Mouse (Mus musculus) mouse embryonic stem cell (cell line): ENCODE measurements around the gene Hsd17b1.

Experiments used
- in situ Hi-C, 2 experiments: fragments of 300-500 bp; cut with MboI; formaldehyde crosslinking; loops; 1 replicate in 1 of 2; 3 replicates in 1 of 2; pipeline ENCODE4 v1.14.3; 2019 to 2020; ENCODE audit warnings: low sequenced_read_pairs in 2 of 2, low pct_unique_long_range_greater_than_20kb in 1 of 2, mixed read lengths in 1 of 2; ENCODE audit not compliant: unreplicated experiment in 1 of 2

Gene Hsd17b1

DNA sequence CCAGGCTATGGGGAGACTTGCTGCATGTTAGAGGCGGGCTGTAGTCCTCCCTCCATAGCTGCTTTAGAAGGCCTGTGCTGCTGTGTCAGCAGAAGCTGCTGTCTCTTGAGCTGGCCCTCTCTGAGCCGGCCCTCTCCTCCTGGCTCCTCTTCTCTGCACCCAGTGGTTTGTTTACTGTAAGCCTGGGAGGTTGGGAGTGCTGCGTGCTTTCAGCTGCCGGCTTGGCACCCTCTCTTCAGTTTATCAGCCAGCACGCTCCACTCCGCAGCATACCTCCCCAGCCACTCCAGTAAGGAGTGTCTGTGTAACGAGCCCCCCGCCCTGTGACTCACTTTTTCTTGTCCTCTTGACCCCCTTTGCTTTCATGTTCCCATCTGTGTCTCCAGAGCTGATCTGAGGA, 21.3 kb upstream of the Hsd17b1 start:
- in situ Hi-C loops = loop anchor here (5.0 to 25.0 kb wide), 2 partner anchors 75 to 195 kb away; partner anchors contain the start of genes Stat5a (in 2 of the 2) and Stat5b (in 2 of the 2)

DNA sequence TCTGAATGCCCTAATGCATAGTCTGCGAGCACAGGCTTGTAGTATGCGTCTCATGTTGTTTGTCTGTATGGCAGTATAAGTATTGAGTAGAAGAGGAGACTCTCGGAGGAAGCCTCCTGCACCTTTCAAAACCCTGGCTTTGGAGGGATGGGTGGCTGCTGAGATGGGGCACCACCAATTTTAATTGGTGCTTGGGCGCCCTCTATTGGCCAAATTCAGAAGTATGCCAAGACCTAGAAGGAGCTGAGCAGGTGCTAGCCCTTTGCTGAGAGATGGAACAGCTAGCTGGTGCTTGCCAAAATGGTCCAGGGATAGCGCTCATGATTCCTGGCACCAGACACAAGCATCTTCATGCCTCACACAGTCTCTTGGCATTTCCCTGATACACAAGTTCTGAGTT, 20.4 kb upstream of the Hsd17b1 start:
- in situ Hi-C loops = loop anchor here (5.0 to 25.0 kb wide), 2 partner anchors 76 to 196 kb away; partner anchors contain the start of genes Stat5a (in 2 of the 2) and Stat5b (in 2 of the 2)

DNA sequence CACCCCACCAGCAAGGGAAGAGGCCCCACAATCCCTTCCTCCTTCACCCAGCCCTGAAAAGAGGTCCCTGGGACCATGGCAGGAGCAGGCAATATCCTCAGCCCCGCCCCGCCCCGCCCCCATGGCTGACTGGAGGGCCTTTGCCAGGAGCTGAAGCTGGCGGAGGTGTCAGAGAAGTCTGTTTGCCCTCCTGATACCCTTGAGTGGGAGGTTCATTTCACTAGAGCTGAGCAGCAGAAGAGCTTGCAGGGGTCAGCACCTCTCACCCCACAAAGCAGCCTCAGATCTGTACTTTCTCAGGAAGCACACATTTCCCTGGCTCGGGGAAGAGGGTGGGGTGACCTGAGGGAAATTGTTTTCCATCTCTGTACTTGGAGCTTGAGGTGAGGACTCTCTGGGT, 19.5 kb upstream of the Hsd17b1 start:
- in situ Hi-C loops = loop anchor here (5.0 to 25.0 kb wide), 2 partner anchors 76 to 196 kb away; partner anchors contain the start of genes Stat5a (in 2 of the 2) and Stat5b (in 2 of the 2)

DNA sequence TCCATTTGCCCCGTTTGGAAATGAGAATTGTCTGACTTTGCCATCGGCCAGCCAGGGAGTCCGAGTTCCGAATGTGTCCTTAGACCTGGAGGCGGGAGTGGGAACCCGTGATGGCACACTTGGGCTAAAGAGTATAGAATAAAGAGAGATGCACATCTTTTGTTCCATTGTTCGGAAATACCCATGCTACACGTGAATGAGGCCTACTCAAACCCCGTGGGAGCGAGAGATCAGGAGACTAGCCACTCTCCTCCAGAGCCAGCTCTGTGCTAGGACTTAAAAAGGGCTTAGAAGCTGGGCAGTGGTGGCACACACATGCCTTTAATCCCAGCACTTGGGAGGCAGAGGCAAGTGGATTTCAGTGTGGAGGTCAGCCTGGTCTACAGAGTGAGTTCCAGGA, 18.7 kb upstream of the Hsd17b1 start:
- in situ Hi-C loops = loop anchor here (5.0 to 25.0 kb wide), 2 partner anchors 77 to 197 kb away; partner anchors contain the start of genes Stat5a (in 2 of the 2) and Stat5b (in 2 of the 2)

DNA sequence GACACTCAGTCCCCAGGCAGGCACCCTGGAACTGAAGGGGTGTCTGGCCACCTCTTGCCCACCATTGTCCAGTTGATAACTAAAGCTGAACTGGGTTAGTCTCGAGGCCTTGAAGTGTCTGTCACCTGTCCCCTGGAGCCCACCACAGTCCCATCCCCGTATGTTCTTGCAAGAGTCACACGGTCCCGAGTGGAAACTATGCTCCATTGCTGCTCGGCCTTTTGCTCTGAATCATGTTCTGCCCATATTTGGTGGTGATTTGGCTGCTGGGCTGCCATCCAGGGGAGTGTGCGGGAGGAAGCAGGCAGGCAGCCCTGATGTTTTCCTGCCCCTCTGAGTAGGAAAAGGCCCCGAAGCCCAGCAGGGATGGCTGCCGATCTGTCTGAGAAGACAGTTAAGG, 18.1 kb upstream of the Hsd17b1 start:
- in situ Hi-C loops = loop anchor here (25.0 kb wide), 1 partner anchor 198 kb away; the partner anchor contains the start of genes Stat5a (in 2 of the 2) and Stat5b (in 2 of the 2)

DNA sequence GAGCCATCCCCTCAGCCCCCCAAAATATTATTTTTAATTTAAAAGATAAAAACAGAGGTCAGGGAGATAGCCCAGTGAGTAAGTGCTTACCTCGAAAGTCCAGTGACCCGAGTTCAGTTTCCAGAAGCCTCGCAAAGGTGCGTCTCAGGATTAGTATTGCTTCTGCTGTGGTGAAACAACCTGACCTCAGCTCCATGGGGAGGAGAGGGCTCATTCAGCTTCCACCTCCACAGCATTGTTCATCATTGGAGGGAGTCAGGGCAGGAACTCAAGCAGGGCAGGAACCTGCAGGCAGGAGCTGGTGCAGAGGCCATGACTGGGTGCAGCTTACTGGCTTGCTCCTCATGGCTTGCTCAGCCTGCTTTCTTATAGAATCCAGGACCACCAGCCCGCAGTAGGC, 17.2 kb upstream of the Hsd17b1 start:
- in situ Hi-C loops = loop anchor here (25.0 kb wide), 1 partner anchor 199 kb away; the partner anchor contains the start of genes Stat5a (in 2 of the 2) and Stat5b (in 2 of the 2)

DNA sequence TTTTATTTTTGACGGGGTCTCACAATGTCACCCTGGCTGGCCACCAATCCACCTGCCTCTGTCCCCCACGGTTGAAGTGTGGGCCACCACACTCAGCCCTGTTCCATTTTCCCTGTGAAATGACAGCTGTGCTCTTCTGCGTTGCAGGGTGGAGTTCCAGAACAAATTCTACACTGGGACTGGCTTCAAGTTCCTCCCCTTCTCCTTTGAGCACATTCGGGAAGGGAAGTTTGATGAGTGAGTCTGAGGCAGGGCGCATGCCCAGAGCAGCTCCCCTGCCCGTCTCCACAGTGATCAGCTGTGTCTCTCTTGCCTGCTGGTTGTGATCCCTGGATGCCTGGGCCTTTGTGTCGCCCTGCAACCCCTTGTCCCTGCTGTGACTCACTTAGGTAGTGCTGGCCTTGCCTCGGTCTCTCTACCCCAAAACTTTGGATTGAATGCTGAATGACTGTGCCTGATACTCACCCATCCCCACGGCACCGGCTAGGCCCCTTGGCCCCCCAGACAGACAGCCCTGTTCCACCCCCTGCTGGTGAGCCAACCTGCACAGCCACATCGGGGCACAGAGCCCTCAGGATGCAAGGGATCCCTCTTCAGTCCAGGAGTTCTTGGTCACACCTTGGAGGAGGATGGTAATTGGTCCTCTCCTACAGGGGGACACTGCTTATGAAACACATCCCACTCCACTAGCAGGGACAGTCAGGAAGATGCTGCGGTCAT, 15.9 kb upstream of the Hsd17b1 start:
- in situ Hi-C loops = loop anchor here (25.0 kb wide), 1 partner anchor 200 kb away; the partner anchor contains the start of genes Stat5a (in 2 of the 2) and Stat5b (in 2 of the 2)

DNA sequence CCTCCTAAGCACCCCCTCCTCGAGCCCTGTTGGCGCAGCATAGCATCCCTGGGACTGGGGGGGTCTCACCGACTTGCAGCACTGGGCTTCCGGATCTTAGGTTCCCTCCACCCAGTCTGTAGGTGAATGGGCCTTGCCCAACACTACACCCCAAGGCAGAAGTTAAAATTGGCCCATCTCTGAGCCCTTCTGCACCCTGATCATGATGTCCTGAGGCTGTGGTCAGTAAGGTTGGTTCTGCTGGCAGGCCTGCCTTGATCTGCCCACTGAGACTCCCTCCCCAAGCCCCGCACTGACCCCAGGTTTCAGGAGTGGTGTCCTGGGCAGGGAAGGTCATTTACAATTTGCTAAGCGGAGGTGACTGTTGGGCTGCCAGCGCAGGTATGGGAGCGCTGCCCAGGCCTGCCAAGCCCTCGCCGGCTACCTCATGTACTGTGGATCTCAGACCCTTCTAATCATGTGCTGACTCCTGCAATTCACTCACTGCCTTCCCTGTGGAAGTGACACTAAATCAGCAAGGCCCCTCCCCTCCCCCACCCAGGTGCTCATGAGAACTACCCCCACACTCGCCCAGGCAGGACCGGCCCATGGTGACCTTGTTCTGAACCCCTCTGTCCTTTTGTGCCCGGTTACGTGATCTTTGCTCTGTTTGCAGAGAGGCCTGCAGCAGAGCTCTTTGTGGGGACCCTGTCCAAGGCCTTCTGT, 15.1 kb upstream of the Hsd17b1 start:
- in situ Hi-C loops = loop anchor here (25.0 kb wide), 1 partner anchor 201 kb away; the partner anchor contains the start of genes Stat5a (in 2 of the 2) and Stat5b (in 2 of the 2)

DNA sequence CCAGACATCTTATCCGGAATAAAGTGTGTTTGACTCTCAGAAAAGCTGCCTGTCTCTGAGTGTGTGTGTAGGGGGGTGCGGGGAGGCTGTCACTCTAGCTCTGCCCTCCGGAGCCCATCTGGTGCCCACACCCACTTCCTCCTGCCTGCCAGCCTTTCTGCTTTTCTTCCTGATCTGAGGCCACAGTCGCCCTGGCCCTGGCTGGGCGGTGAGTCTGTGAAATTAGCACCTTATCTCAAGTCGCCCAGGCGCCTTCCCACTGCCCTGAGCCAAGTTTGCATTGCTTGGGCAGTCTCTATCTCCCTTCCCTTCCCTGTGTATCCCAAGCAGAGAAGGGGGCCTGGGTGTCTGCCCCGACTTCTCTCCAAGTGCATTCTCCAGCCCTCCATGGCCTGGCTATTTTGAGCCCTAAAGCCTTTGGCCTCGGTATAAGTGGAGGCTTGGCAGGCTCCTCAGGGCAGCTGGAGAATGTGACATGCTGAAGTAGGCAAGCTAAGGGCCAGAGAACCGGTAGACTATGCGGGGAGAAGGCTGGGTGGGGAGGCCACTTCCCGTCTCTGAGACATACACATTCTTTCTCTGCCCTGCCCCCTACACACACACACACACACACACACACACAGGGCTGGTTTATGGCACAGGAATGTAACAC, 14.4 kb upstream of the Hsd17b1 start:
- in situ Hi-C loops = loop anchor here (25.0 kb wide), 1 partner anchor 202 kb away; the partner anchor contains the start of genes Stat5a (in 2 of the 2) and Stat5b (in 2 of the 2)

DNA sequence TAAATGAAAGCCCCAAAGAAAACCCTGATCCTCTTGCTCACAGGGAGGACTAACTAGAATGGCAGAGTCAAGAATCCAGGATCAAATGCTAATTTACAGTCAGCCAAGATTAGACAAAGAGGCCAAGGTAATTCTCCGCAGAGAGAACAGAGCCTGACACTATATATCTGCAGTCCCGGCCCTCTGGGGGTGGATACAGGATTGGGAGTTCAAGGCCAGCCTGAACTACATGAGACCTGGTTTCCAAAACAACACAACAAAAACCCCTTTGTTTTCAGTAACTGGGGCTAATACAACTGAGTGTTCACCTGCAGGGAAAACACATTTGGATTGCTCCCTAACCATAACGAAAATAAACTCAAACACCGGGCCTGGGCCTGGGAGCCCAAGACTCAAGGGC, 13.7 kb upstream of the Hsd17b1 start:
- in situ Hi-C loops = loop anchor here (25.0 kb wide), 1 partner anchor 202 kb away; the partner anchor contains the start of genes Stat5a (in 2 of the 2) and Stat5b (in 2 of the 2)

DNA sequence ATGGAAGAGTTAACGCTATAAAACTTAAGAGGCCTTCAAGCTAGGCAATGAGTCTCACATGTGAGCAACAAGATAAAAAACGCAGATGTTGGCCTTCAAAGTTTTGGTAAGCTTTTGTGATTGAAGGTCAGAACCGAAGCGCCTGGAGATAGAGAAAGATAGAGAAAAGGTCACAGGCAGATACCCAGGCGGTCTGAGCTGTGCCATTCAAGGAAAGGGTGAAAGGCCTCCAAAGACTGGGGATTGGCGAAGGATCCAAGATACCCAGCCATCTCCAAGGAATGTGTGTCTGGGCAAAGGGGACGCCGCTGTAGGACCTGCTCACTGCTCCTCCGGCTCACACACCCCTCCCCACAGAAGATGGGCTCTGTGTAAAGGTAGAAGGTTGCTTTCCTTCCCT, 13.2 kb upstream of the Hsd17b1 start:
- in situ Hi-C loops = loop anchor here (25.0 kb wide), 1 partner anchor 203 kb away; the partner anchor contains the start of genes Stat5a (in 2 of the 2) and Stat5b (in 2 of the 2)

DNA sequence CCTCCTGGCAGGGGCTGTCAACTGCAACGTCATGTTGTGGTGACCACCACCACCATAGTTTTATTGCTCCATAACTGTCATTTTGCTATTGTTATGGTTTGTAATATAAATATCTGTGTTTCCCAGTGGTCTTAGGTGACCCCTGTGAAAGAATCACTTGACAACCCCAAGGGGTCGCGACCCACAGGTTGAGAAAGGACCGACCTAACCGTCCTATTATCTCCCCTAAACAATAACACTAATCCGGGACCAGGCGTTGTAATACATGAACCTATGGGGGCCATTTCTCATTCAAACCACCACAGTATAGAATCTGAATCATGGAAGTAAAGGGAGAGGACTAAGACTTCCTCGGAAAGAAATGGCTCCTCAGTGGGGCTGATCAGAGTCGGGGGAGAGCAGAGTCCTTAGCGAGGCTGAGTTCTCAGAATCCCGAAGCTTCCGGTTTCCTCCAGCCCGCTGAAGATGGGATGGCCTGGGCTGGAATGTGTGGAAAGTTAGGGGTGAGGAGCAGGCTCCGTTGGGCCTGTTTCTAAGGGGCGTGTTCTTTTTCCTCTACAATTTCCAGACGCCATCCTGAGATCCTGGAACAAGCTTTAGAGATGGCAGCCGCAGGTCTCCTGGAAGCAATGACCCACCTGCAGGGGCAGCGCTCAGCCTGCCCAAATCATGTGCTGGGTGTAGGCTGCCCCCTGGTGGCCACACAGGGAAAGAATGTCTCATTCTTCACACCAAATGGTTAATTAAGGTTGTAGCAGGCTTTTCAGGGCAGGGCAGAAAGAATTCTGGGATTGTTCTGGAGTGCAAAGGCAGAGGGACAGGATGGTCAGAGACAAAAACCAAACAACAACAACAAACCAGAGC, 11.4 kb upstream of the Hsd17b1 start:
- in situ Hi-C loops = loop anchor here (25.0 kb wide), 1 partner anchor 204 kb away; the partner anchor contains the start of genes Stat5a (in 2 of the 2) and Stat5b (in 2 of the 2)

DNA sequence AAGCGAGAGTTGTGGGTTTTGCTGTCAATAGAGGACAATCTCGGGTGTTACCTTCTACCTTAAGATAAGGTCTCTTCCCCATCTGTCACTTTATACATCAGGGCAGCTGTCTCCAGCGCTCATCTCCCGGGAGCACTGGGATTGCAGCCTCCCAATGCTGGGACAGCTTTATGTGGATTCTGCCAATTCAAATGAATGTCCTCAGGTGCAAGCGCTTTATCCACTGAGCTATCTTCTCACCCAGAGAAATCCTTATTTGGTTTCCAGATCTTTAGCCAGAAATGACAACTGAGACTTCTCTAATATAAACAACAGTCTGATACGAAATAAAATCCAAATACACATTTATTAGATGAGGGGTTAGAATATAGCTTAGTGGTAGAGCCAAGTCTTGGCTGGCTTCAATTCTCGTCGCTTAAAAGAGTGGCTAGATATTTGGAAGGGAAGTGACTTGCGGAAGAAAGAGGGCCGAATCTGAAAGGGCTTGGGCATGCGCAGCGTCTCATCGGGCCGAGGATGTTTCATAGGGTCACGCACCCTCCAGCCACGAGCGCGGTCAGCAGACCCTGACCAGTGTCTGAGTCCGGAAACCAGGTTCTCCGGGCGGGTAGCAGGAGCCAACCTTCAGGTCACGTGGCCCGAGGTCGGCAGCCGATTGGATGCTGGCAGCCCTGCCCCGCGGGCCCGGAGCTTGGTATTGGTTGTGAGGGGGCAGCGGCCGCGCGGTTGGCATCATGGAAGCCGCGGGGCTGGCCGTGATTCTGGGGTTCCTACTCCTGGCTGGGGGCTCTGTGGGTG, 8.6 kb upstream of the Hsd17b1 start, which contains the start of gene Naglu:
Naglu (plus strand) TSS at position 622 of the 798 bp plus-strand sequence.
- in situ Hi-C loops = loop anchor here (25.0 kb wide), 1 partner anchor 207 kb away; the partner anchor contains the start of genes Stat5a (in 2 of the 2) and Stat5b (in 2 of the 2)

DNA sequence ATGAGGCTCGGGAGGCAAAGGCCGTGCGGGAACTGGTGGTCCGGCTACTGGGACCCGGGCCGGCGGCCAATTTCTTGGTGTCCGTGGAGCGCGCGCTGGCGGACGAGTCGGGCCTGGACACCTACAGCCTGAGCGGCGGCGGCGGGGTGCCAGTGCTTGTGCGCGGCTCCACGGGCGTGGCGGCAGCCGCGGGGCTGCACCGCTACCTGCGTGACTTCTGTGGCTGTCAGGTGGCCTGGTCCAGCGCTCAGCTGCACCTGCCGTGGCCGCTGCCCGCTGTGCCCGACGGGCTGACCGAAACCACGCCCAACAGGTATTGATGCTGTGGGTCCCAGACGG, 8.1 kb upstream of the Hsd17b1 start:
- in situ Hi-C loops = loop anchor here (25.0 kb wide), 1 partner anchor 208 kb away; the partner anchor contains the start of genes Stat5a (in 2 of the 2) and Stat5b (in 2 of the 2)

DNA sequence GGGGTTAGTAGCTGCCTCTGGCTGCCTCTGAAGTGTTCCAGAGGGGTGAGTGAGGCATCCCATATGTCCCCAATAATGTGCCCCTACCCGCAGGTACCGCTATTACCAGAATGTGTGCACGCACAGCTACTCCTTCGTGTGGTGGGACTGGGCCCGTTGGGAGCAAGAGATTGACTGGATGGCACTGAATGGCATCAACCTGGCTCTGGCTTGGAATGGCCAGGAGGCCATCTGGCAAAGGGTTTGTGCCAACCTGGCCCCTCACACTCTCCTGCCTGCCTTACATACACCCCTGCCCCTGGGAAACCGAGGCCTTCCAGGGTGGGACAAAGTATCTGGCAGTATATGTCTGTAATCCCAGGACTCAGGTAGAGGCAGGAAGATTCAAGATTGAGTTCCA, 7.2 kb upstream of the Hsd17b1 start:
- in situ Hi-C loops = loop anchor here (25.0 kb wide), 1 partner anchor 209 kb away; the partner anchor contains the start of genes Stat5a (in 2 of the 2) and Stat5b (in 2 of the 2)

DNA sequence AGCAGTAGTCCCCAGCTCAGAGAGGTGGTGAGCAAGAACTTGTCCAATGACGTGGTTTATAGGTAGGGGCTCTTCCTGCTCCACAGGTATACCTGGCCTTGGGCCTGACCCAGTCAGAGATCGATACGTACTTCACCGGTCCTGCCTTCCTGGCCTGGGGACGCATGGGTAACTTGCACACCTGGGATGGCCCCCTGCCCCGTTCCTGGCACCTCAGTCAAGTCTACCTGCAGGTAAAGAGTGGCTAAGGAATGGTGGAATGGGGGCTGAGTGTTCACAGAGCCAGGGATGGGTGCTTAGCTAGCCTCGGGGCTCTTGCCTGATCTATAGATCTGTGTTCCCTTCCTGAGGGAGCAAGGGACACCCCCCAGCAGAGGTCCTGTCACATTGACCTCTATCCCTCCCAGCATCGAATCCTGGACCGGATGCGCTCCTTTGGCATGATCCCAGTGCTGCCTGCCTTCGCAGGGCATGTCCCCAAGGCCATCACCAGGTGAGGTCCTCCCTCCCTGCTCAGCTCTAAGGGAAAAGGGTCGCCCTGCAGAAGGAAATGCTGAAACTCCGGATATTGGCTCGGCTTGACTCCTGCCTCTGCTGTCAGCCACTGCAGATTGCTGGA, 6.3 kb upstream of the Hsd17b1 start:
- in situ Hi-C loops = loop anchor here (25.0 kb wide), 1 partner anchor 210 kb away; the partner anchor contains the start of genes Stat5a (in 2 of the 2) and Stat5b (in 2 of the 2)
